Mouse (Mus musculus) liver, embryonic 14.5 days (tissue): ENCODE results near the gene Cenph.
"Not testable (repeated sequence)": the region's sequence is repeated elsewhere in the genome, so short reads cannot be mapped to it uniquely, and the experiment has no call there.

Experiments
- CTCF ChIP-seq: IDR thresholded peaks from 2 replicates; pipeline ENCODE4 v1.5.1; 2016; ENCODE audit warnings: antibody characterized with exemption, low read depth, control low read depth
- EP300 ChIP-seq: IDR thresholded peaks from 2 replicates; pipeline ENCODE4 v1.6.1; 2016; ENCODE audit warnings: antibody characterized with exemption, low read depth

DNA sequence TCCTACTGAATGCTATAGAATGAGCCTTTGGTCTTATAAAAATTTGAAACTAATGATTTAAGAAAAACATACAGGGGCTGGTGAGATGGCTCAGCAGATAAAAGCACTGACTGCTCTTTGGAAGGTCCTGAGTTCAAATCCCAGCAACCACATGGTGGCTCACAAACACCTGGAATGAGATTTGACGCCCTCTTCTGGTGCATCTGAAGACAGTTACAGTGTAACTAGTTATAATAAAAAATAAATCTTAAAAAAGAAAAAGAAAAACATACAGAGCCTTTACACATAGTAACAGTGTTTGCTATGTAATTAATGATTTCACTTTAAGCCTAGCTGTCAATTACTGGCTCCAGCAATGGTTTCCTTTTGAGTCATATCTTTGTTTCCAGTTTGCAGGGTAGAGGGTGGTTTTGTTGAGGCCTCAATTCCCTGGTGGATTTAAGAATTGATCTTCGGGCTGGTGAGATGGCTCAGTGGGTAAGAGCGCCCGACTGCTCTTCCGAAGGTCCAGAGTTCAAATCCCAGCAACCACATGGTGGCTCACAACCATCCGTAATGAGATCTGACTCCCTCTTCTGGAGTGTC, 44.1 kb downstream of the Cenph start:
- not testable (repeated sequence) for TF ChIP-seq CTCF, EP300
